Mouse (Mus musculus) embryonic facial prominence, embryonic 11.5 days (tissue): ENCODE results near the gene Mkks. TPM values are rescaled to one million over a fixed set of nuclear protein-coding genes. Genes with fewer than 3 reads are reported as not detected.
A peak's percentile ranks its signal among the peaks of the same experiment; 100 is the strongest.

Source experiments
- ATAC-seq: fragments of 200-750 bp; cut with Nextera tagmentation; replicated peaks from 2 replicates; pipeline ENCODE4 v1.8.0; 2017; ENCODE audit warnings: low read depth; ENCODE audit not compliant: insufficient number of reproducible peaks, low FRiP score, low TSS enrichment
- DNase-seq: peaks from one replicate; pipeline ENCODE4 v3.0.0-alpha.2; 2015; ENCODE audit warnings: low spot score
- H3K27ac ChIP-seq: fragments of 300-500 bp; sonication (generic); replicated peaks from 2 replicates; pipeline ENCODE4 v1.5.1; 2014; ENCODE audit warnings: mild to moderate bottlenecking, low read depth, low read length, control low read depth
- H3K27me3 ChIP-seq: fragments of 300-500 bp; sonication (generic); 2 replicates; pipeline ENCODE4 v1.6.1; 2014; ENCODE audit warnings: mild to moderate bottlenecking, low read length, moderate library complexity, mixed read lengths; ENCODE audit not compliant: control insufficient read depth, insufficient read depth
- H3K36me3 ChIP-seq: fragments of 300-500 bp; sonication (generic); replicated peaks from 2 replicates; pipeline ENCODE4 v1.6.1; 2014; ENCODE audit warnings: low read depth, mild to moderate bottlenecking, low read length, moderate library complexity, mixed read lengths; ENCODE audit not compliant: control insufficient read depth, insufficient read depth
- H3K4me1 ChIP-seq: fragments of 300-500 bp; sonication (generic); 2 replicates; pipeline ENCODE4 v1.6.1; 2014; ENCODE audit warnings: low read length, mixed read lengths; ENCODE audit not compliant: control insufficient read depth, insufficient read depth
- H3K4me2 ChIP-seq: fragments of 300-500 bp; sonication (generic); 2 replicates; pipeline ENCODE4 v1.6.1; 2014; ENCODE audit warnings: low read depth, mild to moderate bottlenecking, control low read depth, low read length, moderate library complexity
- H3K4me3 ChIP-seq: fragments of 300-500 bp; sonication (generic); 2 replicates; pipeline ENCODE4 v1.5.1; 2014; ENCODE audit warnings: low read depth, low read length, control low read depth
- H3K9ac ChIP-seq: fragments of 300-500 bp; sonication (generic); replicated peaks from 2 replicates; pipeline ENCODE4 v1.6.1; 2014; ENCODE audit warnings: mild to moderate bottlenecking, control low read depth, low read length
- H3K9me3 ChIP-seq: fragments of 300-500 bp; sonication (generic); replicated peaks from 2 replicates; pipeline ENCODE4 v1.6.1; 2016; ENCODE audit warnings: mild to moderate bottlenecking, low read length, inconsistent platforms, mixed read lengths; ENCODE audit not compliant: control insufficient read depth
- WGBS: fragments of 180-500 bp; shearing (Covaris S2); extraction: QIAGEN DNeasy Blood & Tissue Kit; methylation state at CpG from one replicate; pipeline ENCODE4 v1.1.7; 2014; 5-methylcytosine and 5-hydroxymethylcytosine counted together
- polyA plus RNA-seq: library from polyadenylated mRNA; unstranded; fragments of >200 nt; fragmentation: Nextera tagmentation; extraction: Ambion mirVana; gene quantifications from 2 replicates; pipeline ENCODE4 v1.2.1, GENCODE M21; 2014

Gene Mkks
- polyA plus RNA-seq, result 19.9 and 20.7 TPM in 2 replicates

GRCm38 (mm10) chr2:136891068-136891950 lies at the start of gene Mkks, which contains the start of the genes Slx4ip and AL731706.1:
Gene Mkks, minus strand, starts transcription at chr2:136891389.
Gene Slx4ip, plus strand, starts transcription at chr2:136891218.
Gene AL731706.1, minus strand, starts transcription at chr2:136891389.
- ATAC-seq (peak; percentile 99), DNase-seq (peak; percentile 100)
- peak within 1 kb of the TSS; percentile 33 for H3K4me2 ChIP-seq
- WGBS, result under 1% methylated on average over 49 of the region's 49 CpGs
- H3K4me1 ChIP-seq, result no peaks in the 10 kb centered on the region
- H3K4me3 ChIP-seq, result peak within 1 kb of the TSS; percentile 71
- no peaks in the 10 kb centered on the region for H3K9me3 ChIP-seq
- H3K9ac ChIP-seq, result peak within 1 kb of the TSS; percentile 75
- no peaks in the 10 kb centered on the region for H3K36me3 ChIP-seq
- H3K27ac ChIP-seq, result peak within 1 kb of the TSS; percentile 76
- no peaks in the 10 kb centered on the region for H3K27me3 ChIP-seq

GRCm38 (mm10) chr2:136938249-136938648 lies 47.1 kb upstream of the Mkks start:
- no peak overlapping the region for H3K27ac ChIP-seq
- no peaks in the 10 kb centered on the region for H3K27me3 ChIP-seq
- H3K4me2 ChIP-seq, result no peak overlapping the region
- H3K36me3 ChIP-seq, result no peaks in the 10 kb centered on the region
- no peaks in the 10 kb centered on the region for H3K4me1 ChIP-seq
- DNase-seq, result no peak
- H3K9me3 ChIP-seq, result no peaks in the 10 kb centered on the region
- 85% methylated on average over 1 of the region's 1 CpGs for WGBS
- no peak overlapping the region for H3K9ac ChIP-seq
- H3K4me3 ChIP-seq, result no peak overlapping the region
- ATAC-seq, result no peak

- Histone ChIP-seq H3K4me3 (no peak overlapping the region), H3K4me2 (no peak overlapping the region), H3K36me3 (no peaks in the 10 kb centered on the region), H3K27me3 (no peaks in the 10 kb centered on the region), H3K4me1 (no peaks in the 10 kb centered on the region), H3K9me3 (no peaks in the 10 kb centered on the region), H3K9ac (no peak overlapping the region), H3K27ac (no peak overlapping the region)
- no peak for ATAC-seq
- 93% methylated on average over 4 of the region's 4 CpGs for WGBS
- DNase-seq, result no peak
Observed at GRCm38 (mm10) chr2:136936391-136937288, 45.5 kb upstream of the Mkks start.

- no peak overlapping the region for H3K27ac ChIP-seq
- no peaks in the 10 kb centered on the region for H3K36me3 ChIP-seq
- H3K4me1 ChIP-seq, result no peaks in the 10 kb centered on the region
- H3K4me3 ChIP-seq, result no peak overlapping the region
- ATAC-seq, result no peak; the same call in 1 of the 2 replicates
- no peak overlapping the region for H3K4me2 ChIP-seq
- H3K27me3 ChIP-seq, result no peaks in the 10 kb centered on the region
- H3K9me3 ChIP-seq, result no peaks in the 10 kb centered on the region
- no peak overlapping the region for H3K9ac ChIP-seq
- no peak for DNase-seq
- WGBS, result 73% methylated on average over 4 of the region's 4 CpGs
Observed at GRCm38 (mm10) chr2:136921003-136921408, 29.8 kb upstream of the Mkks start.

GRCm38 (mm10) chr2:136920257-136920993 lies 29.2 kb upstream of the Mkks start:
- H3K36me3 ChIP-seq, result no peaks in the 10 kb centered on the region
- WGBS, result 85% methylated on average over 3 of the region's 3 CpGs
- ATAC-seq, result no peak
- H3K27me3 ChIP-seq, result no peaks in the 10 kb centered on the region
- H3K9ac ChIP-seq, result no peak overlapping the region
- no peak overlapping the region for H3K27ac ChIP-seq
- no peak overlapping the region for H3K4me2 ChIP-seq
- H3K4me1 ChIP-seq, result no peaks in the 10 kb centered on the region
- H3K4me3 ChIP-seq, result no peak overlapping the region
- no peak for DNase-seq
- no peaks in the 10 kb centered on the region for H3K9me3 ChIP-seq

- Histone ChIP-seq H3K4me2 (no peak overlapping the region), H3K27me3 (no peaks in the 10 kb centered on the region), H3K9me3 (no peaks in the 10 kb centered on the region), H3K27ac (no peak overlapping the region), H3K9ac (no peak overlapping the region), H3K4me3 (no peak overlapping the region), H3K4me1 (no peaks in the 10 kb centered on the region), H3K36me3 (no peaks in the 10 kb centered on the region)
- DNase-seq (no peak), ATAC-seq (no peak)
- 92% methylated on average over 1 of the region's 1 CpGs for WGBS
Observed at GRCm38 (mm10) chr2:136919433-136919832, 28.2 kb upstream of the Mkks start.

- DNase-seq, result peak; percentile 48
- no peak overlapping the region for H3K4me2 ChIP-seq
- H3K27me3 ChIP-seq, result no peaks in the 10 kb centered on the region
- H3K9me3 ChIP-seq, result no peaks in the 10 kb centered on the region
- no peaks in the 10 kb centered on the region for H3K36me3 ChIP-seq
- no peaks in the 10 kb centered on the region for H3K4me1 ChIP-seq
- H3K4me3 ChIP-seq, result no peak overlapping the region
- no peak overlapping the region for H3K9ac ChIP-seq
- 60% methylated on average over 3 of the region's 3 CpGs for WGBS
- ATAC-seq, result peak; percentile 4; the same call in 1 of the 2 replicates
- H3K27ac ChIP-seq, result no peak overlapping the region
Observed at GRCm38 (mm10) chr2:136914334-136914902, 23.2 kb upstream of the Mkks start.
